Mouse (Mus musculus): ENCODE measurements around the gene Mertk.

DNA sequence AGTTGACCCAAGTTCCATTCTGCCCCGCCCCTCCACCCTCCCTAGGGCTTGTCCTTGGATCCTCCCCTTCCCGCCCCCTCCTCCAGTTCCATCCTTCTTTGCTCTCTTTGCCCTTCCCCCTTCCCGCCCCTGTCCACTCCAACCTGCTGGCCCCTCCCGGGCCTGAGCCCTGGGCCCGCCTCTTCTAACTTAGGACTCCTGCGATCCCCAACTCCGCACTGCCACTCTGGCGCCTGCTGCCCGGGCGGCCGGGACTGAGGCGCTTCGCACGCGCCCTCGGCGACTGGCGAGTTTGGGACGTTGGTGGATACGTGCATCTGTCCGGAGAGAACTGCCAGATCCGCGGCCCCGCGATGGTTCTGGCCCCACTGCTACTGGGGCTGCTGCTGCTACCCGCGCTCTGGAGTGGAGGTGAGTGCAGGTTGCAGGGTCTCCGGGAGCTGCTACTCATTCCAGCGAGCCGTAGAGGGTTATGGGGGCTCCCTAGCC lies at the start of gene Mertk:
- TF ChIP-seq POLR2A (IDR thresholded peaks at IDR 0.05; ENCODE audit: control insufficient read depth, low read depth, low read length) (peak; percentile 82), CTCF (IDR thresholded peaks at IDR 0.05; ENCODE audit: control insufficient read depth, insufficient read depth, insufficient replicate concordance, low read depth, low read length) (no peak)
